Mouse (Mus musculus) olfactory bulb, adult 2 months (tissue): ENCODE results near the gene Myo1g. TPM values are rescaled to one million over a fixed set of nuclear protein-coding genes. Genes with fewer than 3 reads are reported as not detected.

ENCODE experiments used
- H3K27ac ChIP-seq: fragments of 200-500 bp; 2 replicates; pipeline ENCODE4 v1.5.1; 2012; ENCODE audit warnings: low read depth, low read length; ENCODE audit not compliant: insufficient read depth
- H3K4me1 ChIP-seq: fragments of 200-500 bp; 2 replicates; pipeline ENCODE4 v1.6.1; 2012; ENCODE audit warnings: low read length; ENCODE audit not compliant: control insufficient read depth, insufficient read depth
- H3K4me3 ChIP-seq: fragments of 200-500 bp; 2 replicates; pipeline ENCODE4 v1.5.1; 2012; ENCODE audit warnings: mild to moderate bottlenecking, low read depth, low read length, moderate library complexity; ENCODE audit not compliant: insufficient read depth
- CTCF ChIP-seq: fragments of 200-500 bp; IDR thresholded peaks from 2 replicates; pipeline ENCODE4 v1.5.1; 2012; ENCODE audit warnings: low read depth, mild to moderate bottlenecking, low read length, moderate library complexity; ENCODE audit not compliant: insufficient read depth
- POLR2A ChIP-seq: fragments of 200-500 bp; IDR thresholded peaks from 2 replicates; pipeline ENCODE4 v1.6.1; 2012; ENCODE audit warnings: mild to moderate bottlenecking, low read depth, low read length, moderate library complexity; ENCODE audit not compliant: insufficient read depth
- WGBS: fragments of 180-500 bp; shearing (Covaris S2); methylation state at CpG from one replicate; pipeline ENCODE4 v1.1.7; 2018; 5-methylcytosine and 5-hydroxymethylcytosine counted together
- polyA plus RNA-seq: library from polyadenylated mRNA; stranded (reverse); fragments of >200 nt; gene quantifications from 2 replicates; pipeline ENCODE4 v1.2.4, GENCODE M21; 2012; ENCODE audit warnings: low replicate concordance; ENCODE audit not compliant: missing spikeins, insufficient read depth, insufficient read length

The Myo1g gene
- polyA plus RNA-seq, 1 experiment = not detected

- no peak for TF ChIP-seq POLR2A
- no peak for TF ChIP-seq CTCF
- WGBS = 77% methylated on average over 6 of the region's 6 CpGs
- H3K4me1 ChIP-seq = no peaks in the 10 kb centered on the region
These were observed 16.1 kb downstream of the Myo1g start for GRCm38 (mm10) chr11:6504689-6505088.

GRCm38 (mm10) chr11:6504226-6504625 is 16.5 kb downstream of the Myo1g start:
- WGBS = 69% methylated on average over 3 of the region's 3 CpGs
- no peak overlapping the region for H3K4me3 ChIP-seq
- no peak overlapping the region for H3K27ac ChIP-seq
- H3K4me1 ChIP-seq = no peaks in the 10 kb centered on the region
- no peak for TF ChIP-seq CTCF
- TF ChIP-seq POLR2A = no peak

More at GRCm38 (mm10) chr11:6504689-6505088, 16.1 kb downstream of the Myo1g start:
- no peak overlapping the region for H3K4me3 ChIP-seq
- no peak overlapping the region for H3K27ac ChIP-seq

GRCm38 (mm10) chr11:6502506-6502905 is 18.3 kb downstream of the Myo1g start:
- no peak overlapping the region for H3K4me3 ChIP-seq
- 98% methylated on average over 2 of the region's 2 CpGs for WGBS
- H3K4me1 ChIP-seq = no peaks in the 10 kb centered on the region
- no peak for TF ChIP-seq POLR2A
- no peak for TF ChIP-seq CTCF
- no peak overlapping the region for H3K27ac ChIP-seq

- no peak overlapping the region for H3K4me3 ChIP-seq
- TF ChIP-seq CTCF (no peak), POLR2A (no peak)
- 65% methylated on average over 12 of the region's 12 CpGs for WGBS
- no peaks in the 10 kb centered on the region for H3K4me1 ChIP-seq
- H3K27ac ChIP-seq = no peak overlapping the region
These were observed 23.3 kb downstream of the Myo1g start for GRCm38 (mm10) chr11:6497311-6497948.

GRCm38 (mm10) chr11:6489691-6490503 is 30.9 kb downstream of the Myo1g start:
- WGBS = 44% methylated on average over 6 of the region's 6 CpGs
- TF ChIP-seq CTCF (no peak), POLR2A (no peak)
- no peak overlapping the region for H3K4me3 ChIP-seq
- no peak overlapping the region for H3K27ac ChIP-seq
- H3K4me1 ChIP-seq = peaks cover 12% of the 10 kb centered on the region

GRCm38 (mm10) chr11:6489257-6489656 is 31.5 kb downstream of the Myo1g start:
- Histone ChIP-seq H3K4me1 (peaks cover 12% of the 10 kb centered on the region), H3K4me3 (no peak overlapping the region), H3K27ac (no peak overlapping the region)
- TF ChIP-seq CTCF (no peak), POLR2A (no peak)
- WGBS = 75% methylated on average over 7 of the region's 7 CpGs

GRCm38 (mm10) chr11:6488041-6488684 is 32.6 kb downstream of the Myo1g start:
- WGBS = 97% methylated on average over 5 of the region's 5 CpGs
- Histone ChIP-seq H3K4me3 (no peak overlapping the region), H3K27ac (no peak overlapping the region), H3K4me1 (peaks cover 12% of the 10 kb centered on the region)
- TF ChIP-seq POLR2A = no peak
- no peak for TF ChIP-seq CTCF

GRCm38 (mm10) chr11:6487496-6487895 is 33.3 kb downstream of the Myo1g start:
- Histone ChIP-seq H3K4me1 (peaks cover 12% of the 10 kb centered on the region), H3K27ac (no peak overlapping the region), H3K4me3 (no peak overlapping the region)
- WGBS = 42% methylated on average over 7 of the region's 7 CpGs
- no peak for TF ChIP-seq CTCF
- no peak for TF ChIP-seq POLR2A

GRCm38 (mm10) chr11:6486916-6487315 is 33.8 kb downstream of the Myo1g start:
- TF ChIP-seq CTCF = no peak
- no peak for TF ChIP-seq POLR2A
- peaks cover 12% of the 10 kb centered on the region for H3K4me1 ChIP-seq
- no peak overlapping the region for H3K27ac ChIP-seq
- 75% methylated on average over 6 of the region's 6 CpGs for WGBS
- H3K4me3 ChIP-seq = no peak overlapping the region
